Mouse (Mus musculus) stomach, embryonic 14.5 days (tissue): ENCODE results near the gene Cdv3. TPM values are rescaled to one million over a fixed set of nuclear protein-coding genes. Genes with fewer than 3 reads are reported as not detected.

Source experiments
- ATAC-seq: fragments of 200-750 bp; cut with Nextera tagmentation; 2 replicates; pipeline ENCODE4 v1.8.0; 2017; ENCODE audit warnings: low read depth, moderate TSS enrichment; ENCODE audit not compliant: insufficient number of reproducible peaks, insufficient read depth, low FRiP score
- H3K27ac ChIP-seq: fragments of 300-500 bp; sonication (generic); 2 replicates; pipeline ENCODE4 v1.5.1; 2014; ENCODE audit warnings: mild to moderate bottlenecking, low read length, moderate library complexity, mixed read lengths
- H3K27me3 ChIP-seq: fragments of 300-500 bp; sonication (generic); 2 replicates; pipeline ENCODE4 v1.6.1; 2014; ENCODE audit warnings: low read length, control low read depth, mixed read lengths; ENCODE audit not compliant: control insufficient read depth, insufficient read depth
- H3K36me3 ChIP-seq: fragments of 300-500 bp; sonication (generic); 2 replicates; pipeline ENCODE4 v1.6.1; 2014; ENCODE audit warnings: mild to moderate bottlenecking, control low read depth, low read length, moderate library complexity, mixed read lengths; ENCODE audit not compliant: control insufficient read depth, insufficient read depth
- H3K4me1 ChIP-seq: fragments of 300-500 bp; sonication (generic); 2 replicates; pipeline ENCODE4 v1.6.1; 2014; ENCODE audit warnings: low read length, control low read depth, mixed read lengths; ENCODE audit not compliant: control insufficient read depth, insufficient read depth
- H3K4me2 ChIP-seq: fragments of 300-500 bp; sonication (generic); replicated peaks from 2 replicates; pipeline ENCODE4 v1.6.1; 2014; ENCODE audit warnings: low read depth, low read length, control low read depth
- H3K4me3 ChIP-seq: fragments of 300-500 bp; sonication (generic); 2 replicates; pipeline ENCODE4 v1.5.1; 2014; ENCODE audit warnings: low read depth, low read length, control low read depth
- H3K9ac ChIP-seq: fragments of 300-500 bp; sonication (generic); replicated peaks from 2 replicates; pipeline ENCODE4 v1.6.1; 2014; ENCODE audit warnings: low read depth, mild to moderate bottlenecking, control low read depth, low read length, moderate library complexity, mixed read lengths
- H3K9me3 ChIP-seq: fragments of 300-500 bp; sonication (generic); 2 replicates; pipeline ENCODE4 v1.6.1; 2016; ENCODE audit warnings: low read depth, low read length, control low read depth; ENCODE audit not compliant: control insufficient read depth
- whole genome bisulfite sequencing: fragments of 180-500 bp; shearing (Covaris S2); extraction: QIAGEN DNeasy Blood & Tissue Kit; methylation state at CpG from one replicate; pipeline ENCODE4 v1.1.7; 2014; 5-methylcytosine and 5-hydroxymethylcytosine counted together
- polyA plus RNA-seq: library from polyadenylated mRNA; unstranded; fragments of >200 nt; fragmentation: Nextera tagmentation; extraction: Ambion mirVana; gene quantifications from 2 replicates; pipeline ENCODE4 v1.2.1, GENCODE M21; 2014

The Cdv3 gene
- polyA plus RNA-seq, 1 experiment from 2014 or later: 69.0 TPM

DNA sequence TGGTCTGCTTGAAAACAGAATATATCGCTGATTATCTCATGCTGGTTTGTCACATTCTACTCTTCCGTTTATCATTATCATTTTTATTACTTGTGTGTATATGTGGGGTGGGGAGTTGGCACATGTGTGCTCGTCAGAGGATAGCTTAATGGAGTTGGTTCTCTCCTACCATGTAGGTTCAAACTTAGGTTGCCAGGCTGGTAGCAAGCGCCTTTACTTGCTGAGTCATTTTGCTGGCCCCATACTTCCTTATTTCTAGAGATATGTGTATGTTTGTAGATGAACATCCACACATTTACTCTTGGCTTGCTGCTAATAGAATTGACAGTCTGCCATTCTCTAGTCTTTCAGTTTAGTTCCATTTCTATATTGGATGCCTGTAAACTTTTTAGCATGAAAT lies 18.6 kb downstream of the Cdv3 start:
- Histone ChIP-seq H3K27me3 (no peaks in the 10 kb centered on the region), H3K9ac (no peak overlapping the region), H3K9me3 (no peaks in the 10 kb centered on the region), H3K4me2 (no peak overlapping the region), H3K27ac (no peak overlapping the region), H3K4me1 (no peaks in the 10 kb centered on the region), H3K4me3 (no peak overlapping the region), H3K36me3 (peaks cover 66% of the 10 kb centered on the region)
- 87% methylated on average over 4 of the region's 4 CpGs for WGBS
- no peak for ATAC-seq

DNA sequence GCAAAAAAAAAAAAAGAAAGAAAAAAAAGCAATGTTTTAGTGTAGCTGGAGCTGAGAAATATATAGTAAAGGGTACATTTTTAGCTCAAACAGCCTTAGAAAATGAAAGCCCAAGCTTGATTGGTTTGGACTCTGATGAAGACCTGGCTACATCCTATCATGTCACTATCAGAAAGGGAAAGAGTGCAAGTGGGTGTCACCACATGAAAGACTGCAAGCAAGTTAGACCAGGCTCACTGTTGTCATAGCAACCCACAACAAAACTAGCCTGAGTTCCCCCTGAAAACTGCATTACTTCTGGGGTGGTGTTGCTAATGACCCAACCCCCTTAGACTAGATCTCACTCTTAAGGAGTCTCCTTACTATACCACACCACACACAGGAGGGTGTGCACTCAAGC lies 28.7 kb downstream of the Cdv3 start:
- Histone ChIP-seq H3K9ac (no peak overlapping the region), H3K27ac (no peak overlapping the region), H3K4me2 (no peak overlapping the region), H3K4me3 (no peak overlapping the region), H3K4me1 (no peaks in the 10 kb centered on the region), H3K36me3 (peaks cover 84% of the 10 kb centered on the region), H3K27me3 (no peaks in the 10 kb centered on the region), H3K9me3 (no peaks in the 10 kb centered on the region)
- no peak for ATAC-seq

DNA sequence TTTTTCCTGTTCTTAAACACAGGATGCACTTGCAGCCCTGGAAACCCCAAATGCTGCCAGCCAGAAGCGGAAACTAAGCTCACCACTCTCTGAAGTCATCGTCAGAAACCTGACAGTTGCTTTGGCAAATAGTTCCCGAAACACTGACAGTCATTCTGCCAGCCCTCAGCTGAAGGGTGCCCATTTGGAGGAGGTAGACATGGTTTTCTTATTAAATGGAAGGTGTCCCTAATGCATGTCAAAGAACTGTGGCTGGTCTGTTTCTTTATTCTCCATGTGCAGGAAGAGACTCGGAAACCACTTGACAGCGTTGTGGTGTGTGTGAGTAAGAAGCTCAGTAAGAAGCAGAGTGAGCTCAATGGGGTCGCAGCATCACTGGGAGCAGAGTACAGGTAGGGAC lies 33.0 kb downstream of the Cdv3 start:
- Histone ChIP-seq H3K4me1 (no peaks in the 10 kb centered on the region), H3K9ac (no peak overlapping the region), H3K27ac (no peak overlapping the region), H3K9me3 (no peaks in the 10 kb centered on the region), H3K4me2 (no peak overlapping the region), H3K36me3 (peaks cover 90% of the 10 kb centered on the region), H3K4me3 (no peak overlapping the region), H3K27me3 (no peaks in the 10 kb centered on the region)
- ATAC-seq: no peak
- WGBS: 89% methylated on average over 6 of the region's 6 CpGs

DNA sequence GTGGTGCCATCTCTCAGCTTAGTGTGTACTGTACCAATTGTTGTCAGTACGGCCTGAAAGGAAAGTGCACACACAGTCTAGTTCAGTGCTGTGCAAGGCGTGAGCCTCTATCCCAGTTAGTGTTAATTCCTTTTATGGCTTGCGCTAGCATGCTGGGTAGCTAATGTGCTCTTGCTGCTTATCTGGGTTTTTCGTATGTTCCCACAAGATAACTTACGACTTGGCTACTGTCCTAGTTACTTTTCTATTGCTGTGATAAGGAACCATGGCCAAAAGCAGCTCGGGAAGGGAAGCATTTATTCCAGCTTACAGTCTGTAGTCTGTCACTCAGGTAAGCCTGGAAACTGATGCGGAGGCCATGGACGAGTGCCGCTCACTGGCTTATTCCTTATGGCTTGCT lies 39.2 kb downstream of the Cdv3 start:
- ATAC-seq: no peak; the same call in 1 of the 2 replicates
- H3K9ac ChIP-seq: no peak overlapping the region
- H3K9me3 ChIP-seq: no peaks in the 10 kb centered on the region
- H3K27me3 ChIP-seq: no peaks in the 10 kb centered on the region
- no peak overlapping the region for H3K4me2 ChIP-seq
- H3K36me3 ChIP-seq: peaks cover 82% of the 10 kb centered on the region
- 83% methylated on average over 9 of the region's 9 CpGs for whole genome bisulfite sequencing
- no peak overlapping the region for H3K27ac ChIP-seq
- H3K4me3 ChIP-seq: no peak overlapping the region
- no peaks in the 10 kb centered on the region for H3K4me1 ChIP-seq

DNA sequence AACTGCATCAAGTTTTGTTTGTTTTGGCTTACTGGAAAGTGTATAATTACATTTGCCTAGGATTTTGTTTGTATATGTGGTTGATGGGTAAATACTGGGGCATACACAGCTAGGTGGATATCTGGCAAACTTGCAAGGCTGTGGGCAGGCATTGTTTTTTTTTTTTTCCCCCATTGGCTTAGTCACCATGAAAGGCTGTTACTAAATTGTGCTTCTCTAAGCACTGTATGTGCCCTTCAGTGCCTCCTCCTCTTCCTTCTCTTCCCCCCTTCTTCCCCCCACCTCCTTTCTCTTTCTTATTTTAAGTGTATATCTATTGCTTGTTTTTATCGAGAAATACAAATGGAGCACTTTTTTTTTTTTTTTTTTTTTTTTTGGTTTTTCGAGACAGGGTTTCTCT lies 41.0 kb downstream of the Cdv3 start:
- H3K4me1 ChIP-seq: no peaks in the 10 kb centered on the region
- no peaks in the 10 kb centered on the region for H3K9me3 ChIP-seq
- H3K27ac ChIP-seq: no peak overlapping the region
- H3K9ac ChIP-seq: no peak overlapping the region
- no peak for ATAC-seq
- no peak overlapping the region for H3K4me3 ChIP-seq
- no peaks in the 10 kb centered on the region for H3K27me3 ChIP-seq
- 75% methylated on average over 1 of the region's 2 CpGs for WGBS
- H3K36me3 ChIP-seq: peaks cover 82% of the 10 kb centered on the region
- no peak overlapping the region for H3K4me2 ChIP-seq

DNA sequence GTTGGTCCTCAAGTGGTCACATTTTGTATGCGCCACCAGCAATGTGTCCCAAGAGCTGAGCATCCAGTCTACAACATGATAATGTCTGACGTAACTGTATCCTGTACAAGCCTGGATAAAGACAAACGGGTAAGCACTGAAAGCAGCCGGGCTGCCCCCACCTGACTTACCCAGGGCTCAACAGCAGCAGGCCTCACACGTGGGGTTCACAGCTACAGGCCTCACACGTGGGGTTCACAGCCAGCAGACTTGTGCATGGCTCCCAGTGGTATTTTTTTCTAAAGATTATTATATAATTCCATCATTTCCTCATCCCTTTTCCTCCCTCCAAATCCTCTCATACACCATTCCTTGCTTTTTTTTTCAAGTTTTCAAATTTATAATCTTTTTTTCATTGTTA lies 55.8 kb downstream of the Cdv3 start:
- no peak for ATAC-seq
- Histone ChIP-seq H3K9ac (no peak overlapping the region), H3K27me3 (no peaks in the 10 kb centered on the region), H3K4me2 (no peak overlapping the region), H3K27ac (no peak overlapping the region), H3K4me1 (peaks cover 5% of the 10 kb centered on the region; the same call in 1 of the 2 replicates), H3K9me3 (no peaks in the 10 kb centered on the region), H3K36me3 (peaks cover 41% of the 10 kb centered on the region; the same call in 1 of the 2 replicates), H3K4me3 (no peak overlapping the region)
- WGBS: 85% methylated on average over 6 of the region's 6 CpGs

DNA sequence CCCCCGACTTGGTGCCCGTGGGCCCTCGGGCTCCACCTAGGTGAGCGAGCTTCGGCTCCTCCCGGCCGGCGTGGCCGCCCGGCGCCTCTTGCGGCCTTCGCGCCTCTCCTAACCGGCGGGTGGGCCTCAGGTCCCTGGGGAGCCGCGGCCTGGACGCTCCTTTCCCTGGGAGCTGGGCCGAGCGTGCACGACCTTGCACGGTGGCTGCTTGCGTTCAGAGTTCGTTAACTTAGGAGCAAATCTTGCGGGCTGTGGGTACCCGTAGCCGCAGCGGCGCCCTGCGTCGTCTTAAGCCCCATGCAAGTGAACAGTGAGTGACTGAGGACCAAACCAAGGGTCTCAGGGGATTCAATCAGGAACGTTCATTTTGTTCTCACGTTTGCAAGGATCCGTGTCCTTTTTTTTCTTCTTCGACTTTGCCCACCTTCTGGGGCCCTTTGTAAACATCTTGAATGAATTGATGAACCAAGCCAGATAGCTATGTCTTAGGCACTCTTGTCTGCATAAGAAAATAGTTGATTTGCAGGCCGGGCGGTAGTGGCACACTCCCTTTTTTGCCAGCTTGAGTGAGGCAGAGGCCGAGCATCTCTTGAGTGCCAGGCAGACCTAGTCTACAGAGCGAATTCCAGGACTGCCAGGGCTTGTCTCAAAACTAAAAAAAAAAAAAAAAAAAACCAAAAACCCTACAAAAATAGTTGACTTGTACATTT lies 60.2 kb downstream of the Cdv3 start:
- H3K4me3 ChIP-seq: peak overlapping the region; percentile 62
- H3K4me1 ChIP-seq: peaks cover 5% of the 10 kb centered on the region; the same call in 1 of the 2 replicates
- peak; percentile 68 for ATAC-seq
- peak overlapping the region; percentile 67 for H3K4me2 ChIP-seq
- H3K27me3 ChIP-seq: no peaks in the 10 kb centered on the region
- peaks cover 17% of the 10 kb centered on the region; the same call in 1 of the 2 replicates for H3K36me3 ChIP-seq
- no peaks in the 10 kb centered on the region for H3K9me3 ChIP-seq
- H3K9ac ChIP-seq: peak overlapping the region; percentile 77
- peak overlapping the region; percentile 80 for H3K27ac ChIP-seq
- WGBS: under 1% methylated on average over 33 of the region's 40 CpGs

DNA sequence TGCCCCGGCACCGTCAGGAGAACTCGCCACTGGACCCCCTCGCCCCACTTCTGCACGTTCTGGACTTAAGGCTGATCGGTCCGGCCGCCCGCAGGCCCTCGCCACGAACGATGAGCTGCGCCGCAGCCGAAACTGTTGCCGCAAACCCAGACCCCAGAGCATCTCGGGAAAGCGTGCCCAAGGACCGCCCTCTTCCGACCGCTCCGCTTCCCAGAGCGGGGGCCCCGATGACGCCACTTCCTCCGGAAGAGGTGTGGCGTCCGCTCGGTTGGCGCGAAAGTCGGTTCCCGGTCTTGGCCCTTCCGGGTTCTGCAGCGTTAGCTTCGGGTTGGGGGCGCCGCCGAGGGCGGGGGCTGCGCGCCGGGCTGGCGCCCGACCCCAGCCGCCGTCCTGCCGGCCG lies 60.7 kb downstream of the Cdv3 start, which contains the start of the genes 1300017J02Rik and Topbp1:
Gene 1300017J02Rik (minus strand): TSS at position 156 of the 400 bp plus-strand sequence.
Gene Topbp1 (plus strand): TSS at position 289 of the 400 bp plus-strand sequence.
- Histone ChIP-seq H3K9ac (peak within 1 kb of the TSS; percentile 77), H3K27ac (peak within 1 kb of the TSS; percentile 80), H3K4me3 (peak within 1 kb of the TSS; percentile 62), H3K9me3 (no peaks in the 10 kb centered on the region), H3K27me3 (no peaks in the 10 kb centered on the region), H3K4me1 (peaks cover 5% of the 10 kb centered on the region; the same call in 1 of the 2 replicates), H3K36me3 (peaks cover 17% of the 10 kb centered on the region; the same call in 1 of the 2 replicates), H3K4me2 (peak within 1 kb of the TSS; percentile 67)
- under 1% methylated on average over 49 of the region's 49 CpGs for WGBS
- peak; percentile 96 for ATAC-seq
